Mouse (Mus musculus) gastrocnemius, postnatal 36 days (tissue): Measurements from ENCODE around the gene Nat8f3. TPM values are rescaled to one million over a fixed set of nuclear protein-coding genes. Genes with fewer than 3 reads are reported as not detected.
A peak's percentile ranks its signal among the peaks of the same experiment; 100 is the strongest.
"Not testable (repeated sequence)": the region's sequence is repeated elsewhere in the genome, so short reads cannot be mapped to it uniquely, and the experiment has no call there.

Experiments
- DNase-seq, 2 experiments: peaks; one replicate each; pipeline ENCODE4 v3.0.0; 2022
- intact Hi-C: fragments of 180-260 bp; cut with DNase I; formaldehyde crosslinking; loops from one replicate; pipeline ENCODE4 v1.15.1; 2025
- long read RNA-seq, 2 experiments: library from polyadenylated mRNA; stranded (forward); transcript quantifications; one replicate each; pipeline ENCODE4 v2.0.0; 2021
- microRNA-seq, 2 experiments: library from miRNA; unstranded; fragments of <30 nt; microRNA quantifications; one replicate each; pipeline ENCODE4 v1.2.0; 2021
- total RNA-seq, 2 experiments: library from RNA; stranded (reverse); gene quantifications; 2 replicates each; pipeline ENCODE4 v1.2.3; 2021

Nat8f3 gene
- total RNA-seq = under 1 TPM; 0.15 to 0.33 TPM
- long read RNA-seq, experiment 1 = 0 reads
- long read RNA-seq, experiment 2 = 0 reads

DNA sequence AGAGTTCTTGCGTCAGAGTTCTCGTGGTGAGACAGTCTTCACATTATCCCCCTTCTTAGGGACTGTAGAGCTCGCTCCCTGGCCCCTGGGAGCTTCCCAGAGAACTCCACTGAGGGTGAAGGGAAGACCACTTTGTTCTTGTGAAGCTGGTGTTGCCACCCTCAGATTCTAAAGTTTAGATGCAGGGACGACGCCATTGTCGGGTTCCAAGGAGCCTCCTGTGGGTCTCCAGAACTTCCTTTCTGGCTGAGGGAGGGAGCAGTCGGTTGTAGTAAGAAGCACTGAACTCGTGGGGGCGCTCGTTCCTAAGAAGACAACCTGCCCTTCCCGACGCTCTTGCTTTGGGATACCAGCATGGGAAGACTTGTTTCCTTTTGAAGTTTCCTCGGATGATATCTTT, at the start of gene Nat8f3:
Nat8f3 (minus strand) TSS at position 223 of the 400 bp plus-strand sequence.
- intact Hi-C loops = not testable (repeated sequence)

DNA sequence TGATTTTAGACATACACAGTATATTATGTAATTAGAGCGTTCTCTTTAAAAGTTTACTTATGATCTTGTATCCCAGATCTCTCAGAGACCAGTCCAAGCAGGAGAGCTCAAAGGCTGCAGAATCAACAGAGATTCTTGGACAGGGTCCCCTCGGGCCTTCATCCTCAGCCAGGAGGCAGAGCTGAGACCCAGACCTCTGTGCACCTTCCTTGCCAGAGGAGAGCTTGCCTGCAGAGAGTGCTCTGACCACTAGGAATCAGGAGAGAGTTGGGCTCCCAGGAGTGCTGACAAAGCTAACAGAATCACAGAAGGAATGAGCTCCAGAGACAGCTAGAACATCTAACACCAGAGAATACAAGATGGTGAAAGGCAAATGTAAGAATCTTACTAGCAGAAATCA, 47.8 kb upstream of the Nat8f3 start:
- DNase-seq = no peak
- intact Hi-C loops = no loop called here

More for the DNA sequence above, at the start of gene Nat8f3:
- peak in 1 of 2 experiments; percentile 36 for DNase-seq

DNA sequence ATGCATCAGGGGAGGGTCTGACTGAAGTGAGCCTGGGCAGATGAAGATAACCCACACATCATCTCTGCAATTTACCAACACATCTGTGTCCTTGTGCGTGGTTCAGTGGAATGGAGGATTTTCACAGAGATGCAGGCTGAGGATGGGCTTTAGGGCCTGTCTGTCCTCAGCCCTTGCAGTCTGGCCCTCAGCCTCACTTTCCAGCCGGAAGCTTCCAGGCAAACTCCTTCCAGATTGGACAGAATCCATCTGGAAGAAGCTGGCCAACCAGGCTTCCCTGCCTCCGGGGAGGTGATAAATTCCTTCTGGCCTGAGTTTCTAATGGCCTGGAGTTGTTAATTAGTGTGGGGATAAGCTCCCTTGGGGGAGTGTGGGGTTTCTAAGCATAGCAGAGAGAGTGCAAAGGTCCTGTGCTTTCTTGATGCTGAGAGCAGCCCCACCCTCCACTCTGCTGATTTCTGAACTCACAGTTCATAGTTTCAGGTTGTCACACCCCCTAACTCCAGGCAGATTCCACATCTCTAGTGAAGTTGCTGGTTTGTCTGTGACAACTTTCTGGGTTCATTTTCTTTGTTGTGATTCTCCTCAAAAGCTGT, 45.5 kb upstream of the Nat8f3 start:
- DNase-seq, intact Hi-C loops: not testable (repeated sequence)

DNA sequence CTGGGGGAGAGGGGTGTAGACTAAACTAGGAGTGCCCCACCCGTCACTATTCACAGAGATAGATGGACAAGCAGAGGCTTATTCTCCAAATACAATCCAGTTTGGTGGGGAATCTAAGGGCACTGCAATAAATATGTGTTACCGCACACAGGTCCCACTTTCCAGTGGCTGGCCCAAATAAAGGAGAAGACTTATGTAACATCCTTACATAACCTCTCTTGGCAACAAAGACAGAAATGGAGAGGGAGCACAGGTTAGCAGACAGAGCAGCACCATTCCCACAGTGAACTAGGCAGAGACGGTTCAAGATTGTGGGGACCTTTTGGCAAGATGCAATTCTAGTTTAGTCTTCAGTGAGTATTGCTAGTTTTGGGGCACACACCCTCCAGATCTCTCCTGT, 45.0 kb upstream of the Nat8f3 start:
- intact Hi-C loops = not testable (repeated sequence)

DNA sequence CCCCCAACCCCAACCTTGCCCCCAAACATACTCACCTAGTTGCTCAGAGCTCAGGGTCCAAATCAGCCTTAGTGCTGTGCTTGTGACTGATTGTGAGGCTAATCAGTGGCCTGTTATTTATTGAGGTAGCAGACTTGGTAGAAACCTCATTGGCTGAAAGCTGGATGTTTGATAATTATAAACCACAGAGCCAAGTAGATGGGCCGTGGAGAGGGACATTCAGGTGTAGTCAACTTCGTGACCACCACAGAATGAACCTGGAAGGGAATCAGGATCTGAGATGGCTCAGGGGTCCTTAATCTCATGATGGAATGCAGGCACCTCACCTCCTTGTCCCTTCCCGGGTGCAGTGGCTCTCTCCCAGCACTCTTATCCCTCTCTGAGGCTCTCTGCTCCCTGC, 44.2 kb upstream of the Nat8f3 start:
- intact Hi-C loops, DNase-seq: not testable (repeated sequence)

More for the DNA sequence above, 45.0 kb upstream of the Nat8f3 start:
- not testable (repeated sequence) for DNase-seq

DNA sequence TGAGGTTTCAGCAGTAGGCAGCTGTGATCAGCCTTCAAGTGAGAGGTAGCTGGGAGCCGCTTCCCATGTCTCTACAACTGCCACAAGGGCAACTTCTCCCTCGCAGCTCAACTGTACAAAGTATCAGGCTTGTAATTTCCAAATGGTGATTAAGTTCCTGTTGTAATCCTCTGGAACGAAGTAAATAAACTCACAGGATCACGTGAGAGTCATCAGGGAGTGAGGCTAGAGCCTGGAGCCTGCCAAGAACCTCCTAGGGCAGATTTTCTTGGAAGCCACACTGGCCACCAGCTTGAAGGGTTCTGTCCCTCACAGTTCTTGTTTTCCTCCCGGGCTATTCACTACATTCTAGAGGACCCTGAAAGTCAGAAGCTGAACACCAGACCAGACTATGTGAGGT, 37.6 kb upstream of the Nat8f3 start:
- DNase-seq, intact Hi-C loops: not testable (repeated sequence)

DNA sequence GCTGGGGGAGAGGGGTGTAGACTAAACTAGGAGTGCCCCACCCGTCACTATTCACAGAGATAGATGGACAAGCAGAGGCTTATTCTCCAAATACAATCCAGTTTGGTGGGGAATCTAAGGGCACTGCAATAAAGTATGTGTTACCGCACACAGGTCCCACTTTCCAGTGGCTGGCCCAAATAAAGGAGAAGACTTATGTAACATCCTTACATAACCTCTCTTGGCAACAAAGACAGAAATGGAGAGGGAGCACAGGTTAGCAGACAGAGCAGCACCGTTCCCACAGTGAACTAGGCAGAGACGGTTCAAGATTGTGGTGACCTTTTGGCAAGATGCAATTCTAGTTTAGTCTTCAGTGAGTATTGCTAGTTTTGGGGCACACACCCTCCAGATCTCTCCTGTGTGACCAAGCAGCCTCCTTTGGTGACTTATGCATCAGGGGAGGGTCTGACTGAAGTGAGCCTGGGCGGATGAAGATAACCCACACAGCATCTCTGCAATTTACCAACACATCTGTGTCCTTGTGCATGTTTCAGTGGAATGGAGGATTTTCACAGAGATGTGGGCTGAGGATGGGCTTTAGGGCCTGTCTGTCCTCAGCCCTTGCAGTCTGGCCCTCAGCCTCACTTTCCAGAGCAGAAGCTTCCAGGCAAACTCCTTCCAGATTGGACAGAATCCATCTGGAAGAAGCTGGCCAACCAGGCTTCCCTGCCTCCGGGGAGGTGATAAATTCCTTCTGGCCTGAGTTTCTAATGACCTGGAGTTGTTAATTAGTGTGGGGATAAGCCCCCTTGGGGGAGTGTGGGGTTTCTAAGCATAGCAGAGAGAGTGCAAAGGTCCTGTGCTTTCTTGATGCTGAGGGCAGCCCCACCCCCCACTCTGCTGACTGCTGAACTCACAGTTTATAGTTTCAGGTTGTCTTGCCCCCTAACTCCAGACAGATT, 2.2 kb downstream of the Nat8f3 start:
- DNase-seq, intact Hi-C loops: not testable (repeated sequence)

DNA sequence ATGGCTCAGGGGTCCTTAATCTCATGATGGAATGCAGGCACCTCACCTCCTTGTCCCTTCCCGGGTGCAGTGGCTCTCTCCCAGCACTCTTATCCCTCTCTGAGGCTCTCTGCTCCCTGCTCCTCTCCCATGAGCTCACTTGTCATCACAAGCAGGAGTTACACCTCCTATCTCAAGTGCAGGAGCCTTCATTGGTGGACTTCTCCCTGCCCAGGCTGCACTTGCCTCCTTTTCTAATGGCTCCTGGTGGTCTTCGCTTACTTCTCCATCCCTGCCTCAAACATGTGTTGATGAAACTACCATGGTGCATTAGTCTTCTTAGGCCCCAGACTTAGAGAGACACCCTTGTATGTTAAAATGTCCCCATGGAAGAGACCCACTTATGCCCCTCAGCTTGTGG, 2.9 kb downstream of the Nat8f3 start:
- DNase-seq, intact Hi-C loops: not testable (repeated sequence)

DNA sequence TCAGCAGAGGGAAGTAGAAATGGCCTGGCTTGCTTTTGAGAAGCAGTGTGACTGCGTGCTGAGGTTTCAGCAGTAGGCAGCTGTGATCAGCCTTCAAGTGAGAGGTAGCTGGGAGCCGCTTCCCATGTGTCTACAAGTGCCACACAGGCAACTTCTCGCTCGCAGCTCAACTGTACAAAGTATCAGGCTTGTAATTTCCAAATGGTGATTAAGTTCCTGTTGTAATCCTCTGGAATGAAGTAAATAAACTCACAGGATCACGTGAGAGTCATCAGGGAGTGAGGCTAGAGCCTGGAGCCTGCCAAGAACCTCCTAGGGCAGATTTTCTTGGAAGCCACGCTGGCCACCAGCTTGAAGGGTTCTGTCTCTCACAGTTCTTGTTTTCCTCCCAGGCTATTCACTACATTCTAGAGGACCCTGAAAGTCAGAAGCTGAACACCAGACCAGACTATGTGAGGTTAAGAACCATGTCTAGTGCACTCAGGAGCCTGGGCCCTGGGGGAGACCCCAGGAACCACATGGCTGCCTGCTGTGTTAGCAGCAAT, 9.8 kb downstream of the Nat8f3 start:
- intact Hi-C loops = not testable (repeated sequence)
- peak in 1 of 2 experiments; percentile 23 for DNase-seq

DNA sequence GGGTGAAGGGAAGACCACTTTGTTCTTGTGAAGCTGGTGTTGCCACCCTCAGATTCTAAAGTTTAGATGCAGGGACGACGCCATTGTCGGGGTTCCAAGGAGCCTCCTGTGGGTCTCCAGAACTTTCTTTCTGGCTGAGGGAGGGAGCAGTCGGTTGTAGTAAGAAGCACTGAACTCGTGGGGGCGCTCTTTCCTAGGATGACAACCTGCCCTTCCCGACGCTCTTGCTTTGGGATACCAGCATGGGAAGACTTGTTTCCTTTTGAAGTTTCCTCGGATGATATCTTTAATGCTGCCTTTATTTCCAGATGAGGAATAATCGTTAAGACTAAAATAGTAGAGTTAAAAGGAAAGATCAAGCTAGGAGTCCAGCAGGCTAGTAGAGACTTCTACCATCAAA, 52.4 kb downstream of the Nat8f3 start, which contains the start of gene Nat8f7:
Nat8f7 (minus strand) TSS at position 101 of the 400 bp plus-strand sequence.
- DNase-seq, intact Hi-C loops: not testable (repeated sequence)

DNA sequence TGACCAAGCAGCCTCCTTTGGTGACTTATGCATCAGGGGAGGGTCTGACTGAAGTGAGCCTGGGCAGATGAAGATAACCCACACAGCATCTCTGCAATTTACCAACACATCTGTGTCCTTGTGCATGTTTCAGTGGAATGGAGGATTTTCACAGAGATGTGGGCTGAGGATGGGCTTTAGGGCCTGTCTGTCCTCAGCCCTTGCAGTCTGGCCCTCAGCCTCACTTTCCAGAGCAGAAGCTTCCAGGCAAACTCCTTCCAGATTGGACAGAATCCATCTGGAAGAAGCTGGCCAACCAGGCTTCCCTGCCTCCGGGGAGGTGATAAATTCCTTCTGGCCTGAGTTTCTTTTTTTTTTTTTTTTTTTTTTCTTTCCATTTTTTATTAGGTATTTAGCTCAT, 55.9 kb downstream of the Nat8f3 start:
- intact Hi-C loops, DNase-seq: not testable (repeated sequence)

DNA sequence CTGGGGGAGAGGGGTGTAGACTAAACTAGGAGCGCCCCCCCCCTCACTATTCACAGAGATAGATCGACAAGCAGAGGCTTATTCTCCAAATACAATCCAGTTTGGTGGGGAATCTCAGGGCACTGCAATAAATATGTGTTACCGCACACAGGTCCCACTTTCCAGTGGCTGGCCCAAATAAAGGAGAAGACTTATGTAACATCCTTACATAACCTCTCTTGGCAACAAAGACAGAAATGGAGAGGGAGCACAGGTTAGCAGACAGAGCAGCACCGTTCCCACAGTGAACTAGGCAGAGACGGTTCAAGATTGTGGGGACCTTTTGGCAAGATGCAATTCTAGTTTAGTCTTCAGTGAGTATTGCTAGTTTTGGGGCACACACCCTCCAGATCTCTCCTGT, 56.3 kb downstream of the Nat8f3 start:
- DNase-seq, intact Hi-C loops: not testable (repeated sequence)

DNA sequence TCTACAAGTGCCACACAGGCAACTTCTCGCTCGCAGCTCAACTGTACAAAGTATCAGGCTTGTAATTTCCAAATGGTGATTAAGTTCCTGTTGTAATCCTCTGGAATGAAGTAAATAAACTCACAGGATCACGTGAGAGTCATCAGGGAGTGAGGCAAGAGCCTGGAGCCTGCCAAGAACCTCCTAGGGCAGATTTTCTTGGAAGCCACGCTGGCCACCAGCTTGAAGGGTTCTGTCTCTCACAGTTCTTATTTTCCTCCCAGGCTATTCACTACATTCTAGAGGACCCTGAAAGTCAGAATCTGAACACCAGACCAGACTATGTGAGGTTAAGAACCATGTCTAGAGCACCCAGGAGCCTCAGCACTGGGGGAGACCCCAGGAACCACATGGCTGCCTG, 63.6 kb downstream of the Nat8f3 start:
- intact Hi-C loops = not testable (repeated sequence)
- DNase-seq = peak; percentile 7 to 34

Small RNA genes within 50 kb of the gene (microRNA-seq; reads per million reads assigned to microRNA genes)
- gene Gm27317 (0 reads per million in 2 experiments), gene Mir6375 (0 reads per million in 2 experiments)

Other genes starting within 250 kb of the Nat8f3 start
- gene Alms1, start 178.2 kb downstream of the Nat8f3 start, total RNA-seq = under 1 TPM; 0.69 to 0.82 TPM
- gene Nat8f7, start 52.5 kb downstream of the Nat8f3 start, total RNA-seq = not detected
- not detected for gene Nat8f6, start 55.2 kb upstream of the Nat8f3 start, total RNA-seq
- gene Nat8f5, start 55.2 kb upstream of the Nat8f3 start, total RNA-seq = not detected
- not detected for gene Nat8, start 66.3 kb upstream of the Nat8f3 start, total RNA-seq
- not detected for gene Nat8f2, start 103.4 kb upstream of the Nat8f3 start, total RNA-seq
- under 1 TPM; 0.20 to 0.32 TPM for gene Nat8f4, start 139.1 kb upstream of the Nat8f3 start, total RNA-seq
- 10 to 100 TPM; 15.0 to 17.7 TPM for gene Tprkb, start 146.1 kb upstream of the Nat8f3 start, total RNA-seq
- 1 to 10 TPM; 1.2 to 2.1 TPM for gene Nat8f1, start 149.9 kb upstream of the Nat8f3 start, total RNA-seq
- gene Dusp11, start 195.9 kb upstream of the Nat8f3 start, total RNA-seq = 10 to 100 TPM; 30.7 to 32.8 TPM